Mouse (Mus musculus): ENCODE results near the gene Tprg. TPM values are rescaled to one million over a fixed set of nuclear protein-coding genes. Genes with fewer than 3 reads are reported as not detected.

Gene Tprg
- polyA plus RNA-seq, 1 experiment = not detected

GRCm38 (mm10) chr16:25262965-25263364, 23.7 kb upstream of the Tprg start:
- TF ChIP-seq CTCF (IDR thresholded peaks at IDR 0.05; ENCODE audit: borderline replicate concordance, insufficient read depth, low read length) (no peak), POLR2A (IDR thresholded peaks at IDR 0.05; ENCODE audit: low read depth, low read length) (no peak)
- H3K4me3 ChIP-seq (ENCODE audit: insufficient read depth, low read length) = no peak overlapping the region
- H3K4me1 ChIP-seq (ENCODE audit: control insufficient read depth, insufficient read depth, low read length) = peaks cover 10% of the 10 kb centered on the region; the same call in 1 of the 2 replicates
- H3K27ac ChIP-seq (ENCODE audit: insufficient read depth, low read length) = no peak overlapping the region

GRCm38 (mm10) chr16:25263520-25264149, 23.0 kb upstream of the Tprg start:
- no peak overlapping the region for H3K27ac ChIP-seq (ENCODE audit: insufficient read depth, low read length)
- H3K4me3 ChIP-seq (ENCODE audit: insufficient read depth, low read length) = no peak overlapping the region
- H3K4me1 ChIP-seq (ENCODE audit: control insufficient read depth, insufficient read depth, low read length) = peaks cover 10% of the 10 kb centered on the region; the same call in 1 of the 2 replicates
- no peak for TF ChIP-seq POLR2A (IDR thresholded peaks at IDR 0.05; ENCODE audit: low read depth, low read length)
- TF ChIP-seq CTCF (IDR thresholded peaks at IDR 0.05; ENCODE audit: borderline replicate concordance, insufficient read depth, low read length) = no peak

- TF ChIP-seq POLR2A (IDR thresholded peaks at IDR 0.05; ENCODE audit: low read depth, low read length) = no peak
- TF ChIP-seq CTCF (IDR thresholded peaks at IDR 0.05; ENCODE audit: borderline replicate concordance, insufficient read depth, low read length) = no peak
- Histone ChIP-seq H3K4me3 (ENCODE audit: insufficient read depth, low read length) (no peak overlapping the region), H3K27ac (ENCODE audit: insufficient read depth, low read length) (no peak overlapping the region), H3K4me1 (ENCODE audit: control insufficient read depth, insufficient read depth, low read length) (peaks cover 10% of the 10 kb centered on the region; the same call in 1 of the 2 replicates)
Measured at GRCm38 (mm10) chr16:25265177-25265576, 21.4 kb upstream of the Tprg start.

- no peaks in the 10 kb centered on the region for H3K4me1 ChIP-seq (ENCODE audit: control insufficient read depth, insufficient read depth, low read length)
- TF ChIP-seq POLR2A (IDR thresholded peaks at IDR 0.05; ENCODE audit: low read depth, low read length) (no peak), CTCF (IDR thresholded peaks at IDR 0.05; ENCODE audit: borderline replicate concordance, insufficient read depth, low read length) (no peak)
Measured at GRCm38 (mm10) chr16:25268276-25268675, 18.3 kb upstream of the Tprg start.

GRCm38 (mm10) chr16:25282563-25282962, 4.1 kb upstream of the Tprg start:
- Histone ChIP-seq H3K27ac (ENCODE audit: insufficient read depth, low read length) (no peak overlapping the region), H3K4me3 (ENCODE audit: insufficient read depth, low read length) (no peak overlapping the region), H3K4me1 (ENCODE audit: control insufficient read depth, insufficient read depth, low read length) (no peaks in the 10 kb centered on the region)
- TF ChIP-seq CTCF (IDR thresholded peaks at IDR 0.05; ENCODE audit: borderline replicate concordance, insufficient read depth, low read length) = no peak
- TF ChIP-seq POLR2A (IDR thresholded peaks at IDR 0.05; ENCODE audit: low read depth, low read length) = no peak

More at GRCm38 (mm10) chr16:25268276-25268675, 18.3 kb upstream of the Tprg start:
- Histone ChIP-seq H3K27ac (ENCODE audit: insufficient read depth, low read length) (no peak overlapping the region), H3K4me3 (ENCODE audit: insufficient read depth, low read length) (no peak overlapping the region)

- H3K4me1 ChIP-seq (ENCODE audit: control insufficient read depth, insufficient read depth, low read length) = no peaks in the 10 kb centered on the region
- no peak overlapping the region for H3K4me3 ChIP-seq (ENCODE audit: insufficient read depth, low read length)
- TF ChIP-seq POLR2A (IDR thresholded peaks at IDR 0.05; ENCODE audit: low read depth, low read length) (no peak), CTCF (IDR thresholded peaks at IDR 0.05; ENCODE audit: borderline replicate concordance, insufficient read depth, low read length) (no peak)
- no peak overlapping the region for H3K27ac ChIP-seq (ENCODE audit: insufficient read depth, low read length)
Measured at GRCm38 (mm10) chr16:25293753-25294152, 7.1 kb downstream of the Tprg start.

GRCm38 (mm10) chr16:25295546-25295945, 8.9 kb downstream of the Tprg start:
- Histone ChIP-seq H3K4me1 (ENCODE audit: control insufficient read depth, insufficient read depth, low read length) (no peaks in the 10 kb centered on the region), H3K27ac (ENCODE audit: insufficient read depth, low read length) (no peak overlapping the region), H3K4me3 (ENCODE audit: insufficient read depth, low read length) (no peak overlapping the region)
- TF ChIP-seq POLR2A (IDR thresholded peaks at IDR 0.05; ENCODE audit: low read depth, low read length) (no peak), CTCF (IDR thresholded peaks at IDR 0.05; ENCODE audit: borderline replicate concordance, insufficient read depth, low read length) (no peak)

GRCm38 (mm10) chr16:25296746-25297145, 10.1 kb downstream of the Tprg start:
- no peaks in the 10 kb centered on the region for H3K4me1 ChIP-seq (ENCODE audit: control insufficient read depth, insufficient read depth, low read length)
- no peak overlapping the region for H3K27ac ChIP-seq (ENCODE audit: insufficient read depth, low read length)
- no peak overlapping the region for H3K4me3 ChIP-seq (ENCODE audit: insufficient read depth, low read length)
- no peak for TF ChIP-seq CTCF (IDR thresholded peaks at IDR 0.05; ENCODE audit: borderline replicate concordance, insufficient read depth, low read length)
- TF ChIP-seq POLR2A (IDR thresholded peaks at IDR 0.05; ENCODE audit: low read depth, low read length) = no peak

GRCm38 (mm10) chr16:25298204-25298603, 11.6 kb downstream of the Tprg start:
- Histone ChIP-seq H3K4me1 (ENCODE audit: control insufficient read depth, insufficient read depth, low read length) (no peaks in the 10 kb centered on the region), H3K4me3 (ENCODE audit: insufficient read depth, low read length) (no peak overlapping the region)
- TF ChIP-seq CTCF (IDR thresholded peaks at IDR 0.05; ENCODE audit: borderline replicate concordance, insufficient read depth, low read length) = no peak
- TF ChIP-seq POLR2A (IDR thresholded peaks at IDR 0.05; ENCODE audit: low read depth, low read length) = no peak

GRCm38 (mm10) chr16:25302616-25303015, 16.0 kb downstream of the Tprg start:
- H3K27ac ChIP-seq (ENCODE audit: insufficient read depth, low read length) = no peak overlapping the region
- H3K4me1 ChIP-seq (ENCODE audit: control insufficient read depth, insufficient read depth, low read length) = no peaks in the 10 kb centered on the region
- no peak overlapping the region for H3K4me3 ChIP-seq (ENCODE audit: insufficient read depth, low read length)
- TF ChIP-seq CTCF (IDR thresholded peaks at IDR 0.05; ENCODE audit: borderline replicate concordance, insufficient read depth, low read length) (no peak), POLR2A (IDR thresholded peaks at IDR 0.05; ENCODE audit: low read depth, low read length) (no peak)

More at GRCm38 (mm10) chr16:25298204-25298603, 11.6 kb downstream of the Tprg start:
- no peak overlapping the region for H3K27ac ChIP-seq (ENCODE audit: insufficient read depth, low read length)

All from embryonic fibroblast, embryonic 13.5 days (primary cell).